Mouse (Mus musculus) liver, embryonic 16.5 days (tissue): ENCODE data around the gene Rgp1. TPM values are rescaled to one million over a fixed set of nuclear protein-coding genes. Genes with fewer than 3 reads are reported as not detected.
A peak's percentile ranks its signal among the peaks of the same experiment; 100 is the strongest.
"Not testable (repeated sequence)": the region's sequence is repeated elsewhere in the genome, so short reads cannot be mapped to it uniquely, and the experiment has no call there.

Source experiments
- ATAC-seq: fragments of 200-750 bp; cut with Nextera tagmentation; 2 replicates; pipeline ENCODE4 v1.8.0; 2017; ENCODE audit warnings: low read depth, mild to moderate bottlenecking, moderate number of reproducible peaks, moderate library complexity
- H3K27ac ChIP-seq: fragments of 300-500 bp; sonication (generic); 2 replicates; pipeline ENCODE4 v1.5.1; 2014; ENCODE audit warnings: mild to moderate bottlenecking, low read length
- H3K27me3 ChIP-seq: fragments of 300-500 bp; sonication (generic); 2 replicates; pipeline ENCODE4 v1.6.1; 2014; ENCODE audit warnings: low read depth, low read length, mixed read lengths; ENCODE audit not compliant: control insufficient read depth, insufficient read depth
- H3K36me3 ChIP-seq: fragments of 300-500 bp; sonication (generic); 2 replicates; pipeline ENCODE4 v1.6.1; 2014; ENCODE audit warnings: mild to moderate bottlenecking; ENCODE audit not compliant: control insufficient read depth, insufficient read depth
- H3K4me1 ChIP-seq: fragments of 300-500 bp; sonication (generic); 2 replicates; pipeline ENCODE4 v1.6.1; 2014; ENCODE audit warnings: low read depth, low read length, mixed read lengths; ENCODE audit not compliant: control insufficient read depth
- H3K4me2 ChIP-seq: fragments of 300-500 bp; sonication (generic); 2 replicates; pipeline ENCODE4 v1.6.1; 2014; ENCODE audit warnings: low read depth, low read length, mixed read lengths
- H3K4me3 ChIP-seq: fragments of 300-500 bp; sonication (generic); 2 replicates; pipeline ENCODE4 v1.5.1; 2014; ENCODE audit warnings: low read depth, mild to moderate bottlenecking, low read length
- H3K9ac ChIP-seq: fragments of 300-500 bp; sonication (generic); 2 replicates; pipeline ENCODE4 v1.6.1; 2014; ENCODE audit warnings: low read depth, low read length
- H3K9me3 ChIP-seq: fragments of 300-500 bp; sonication (generic); replicated peaks from 2 replicates; pipeline ENCODE4 v1.6.1; 2016; ENCODE audit warnings: low read length; ENCODE audit not compliant: control insufficient read depth
- WGBS: fragments of 180-500 bp; shearing (Covaris S2); extraction: QIAGEN DNeasy Blood & Tissue Kit; methylation state at CpG from one replicate; pipeline ENCODE4 v1.1.7; 2014; ENCODE audit not compliant: insufficient replicate concordance; 5-methylcytosine and 5-hydroxymethylcytosine counted together
- polyA plus RNA-seq: library from polyadenylated mRNA; unstranded; fragments of >200 nt; fragmentation: Nextera tagmentation; extraction: Ambion mirVana; gene quantifications from 2 replicates; pipeline ENCODE4 v1.2.1, GENCODE M21; 2015

The Rgp1 gene
- polyA plus RNA-seq, 1 experiment from 2014 or later = 15.6 TPM

DNA sequence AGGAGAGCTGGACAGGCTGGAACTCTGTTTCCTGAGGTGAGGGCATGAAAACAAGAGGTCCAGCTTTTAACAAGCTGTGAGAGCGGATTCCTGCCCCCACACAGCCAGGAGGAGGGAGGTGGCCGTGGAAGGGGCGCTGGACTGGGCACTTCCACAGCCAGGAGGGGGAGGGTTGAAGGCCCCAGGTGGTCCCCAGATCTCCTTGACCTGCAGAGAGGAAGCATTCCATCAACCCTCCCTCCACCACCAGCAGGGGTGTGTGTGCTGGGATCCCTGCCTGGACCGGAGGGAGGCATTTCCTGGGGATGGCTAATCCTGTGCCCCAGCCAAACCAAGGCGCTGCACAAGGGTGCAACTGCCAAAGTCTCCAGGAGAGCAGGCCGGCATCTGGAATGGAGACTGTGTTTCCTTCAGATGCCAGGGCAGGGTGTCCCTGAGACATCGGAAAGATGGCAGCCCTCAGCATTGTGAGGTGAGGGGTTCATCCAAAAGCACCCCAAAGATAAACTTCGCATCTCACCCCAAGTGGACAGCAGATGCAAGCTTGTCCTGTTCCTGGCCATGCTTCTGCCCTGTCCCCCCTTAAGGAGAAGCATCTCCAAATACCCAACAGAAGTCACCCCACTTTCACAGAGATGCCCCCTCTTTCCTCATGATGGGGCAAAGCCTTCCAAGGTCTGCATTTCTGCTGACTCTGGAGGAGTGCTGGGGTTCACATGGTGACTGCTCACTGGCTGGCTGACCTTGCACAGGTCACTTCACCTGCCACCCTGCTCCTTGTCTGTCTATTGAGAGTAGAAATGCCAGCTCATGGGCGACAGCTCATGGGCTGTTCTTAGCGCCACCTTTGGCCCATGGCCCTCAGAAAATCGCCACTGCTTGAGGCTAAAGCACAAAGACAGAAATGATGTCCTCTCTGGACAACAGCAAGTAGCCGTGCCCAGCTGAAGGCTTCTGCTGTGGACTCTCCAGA is 6.2 kb downstream of the Rgp1 start, which contains the start of gene Msmp:
Msmp (minus strand) TSS at position 51 of the 973 bp plus-strand sequence.
- Histone ChIP-seq H3K9me3 (no peaks in the 10 kb centered on the region), H3K4me3 (no peak within 1 kb of the TSS), H3K4me2 (no peak within 1 kb of the TSS), H3K4me1 (peaks cover 17% of the 10 kb centered on the region), H3K36me3 (peaks cover 33% of the 10 kb centered on the region), H3K9ac (no peak within 1 kb of the TSS), H3K27ac (no peak within 1 kb of the TSS), H3K27me3 (no peaks in the 10 kb centered on the region)
- 77% methylated on average over 12 of the region's 12 CpGs for WGBS
- ATAC-seq = no peak

DNA sequence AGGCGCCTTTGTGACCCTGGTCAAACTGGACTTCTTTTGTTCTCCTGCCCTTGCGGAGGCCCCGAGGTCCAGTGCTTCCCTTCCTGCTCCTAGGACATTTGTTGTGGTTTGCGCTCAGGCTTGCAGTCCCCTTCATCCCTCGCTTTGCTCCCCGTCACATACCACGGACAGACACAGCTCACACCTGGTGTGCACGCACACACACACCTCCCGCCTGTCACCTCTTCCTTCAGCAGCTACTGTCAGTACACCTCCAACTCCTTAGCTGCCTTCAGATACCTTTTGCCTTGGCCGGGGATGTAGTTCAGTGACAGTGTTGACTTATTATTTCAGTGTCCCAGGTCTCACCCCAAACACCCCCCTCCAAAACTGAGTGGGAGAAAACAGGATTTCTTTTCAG is 7.2 kb downstream of the Rgp1 start:
- Histone ChIP-seq H3K4me2 (no peak overlapping the region), H3K36me3 (peaks cover 32% of the 10 kb centered on the region), H3K27ac (no peak overlapping the region), H3K9ac (no peak overlapping the region), H3K9me3 (no peaks in the 10 kb centered on the region), H3K27me3 (no peaks in the 10 kb centered on the region), H3K4me3 (no peak overlapping the region), H3K4me1 (peaks cover 11% of the 10 kb centered on the region)
- ATAC-seq = no peak
- WGBS = 66% methylated on average over 10 of the region's 10 CpGs

DNA sequence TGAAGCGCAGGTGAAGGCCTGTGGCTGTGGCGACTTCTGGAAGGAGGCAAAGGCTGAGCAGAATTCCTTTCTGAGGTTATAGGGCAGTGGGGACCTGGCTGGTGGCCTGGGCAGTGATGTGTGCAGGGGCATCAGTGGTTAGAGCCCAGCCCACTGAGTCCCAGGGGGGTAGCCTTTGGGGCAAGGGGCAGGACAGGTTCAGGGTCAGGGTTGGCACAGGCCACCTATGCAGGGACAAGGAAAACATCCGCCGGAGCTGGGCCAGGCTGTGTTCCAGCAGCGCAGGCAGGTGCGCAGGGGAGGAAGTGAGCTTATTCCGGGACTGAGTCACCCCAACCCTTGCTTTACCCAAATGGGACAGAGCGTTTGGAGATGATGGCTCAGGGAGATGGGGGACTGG is 7.9 kb downstream of the Rgp1 start:
- Histone ChIP-seq H3K36me3 (peaks cover 24% of the 10 kb centered on the region), H3K4me2 (no peak overlapping the region), H3K27ac (no peak overlapping the region), H3K4me3 (no peak overlapping the region), H3K27me3 (no peaks in the 10 kb centered on the region), H3K9ac (no peak overlapping the region), H3K4me1 (peaks cover 11% of the 10 kb centered on the region), H3K9me3 (no peaks in the 10 kb centered on the region)
- 74% methylated on average over 8 of the region's 8 CpGs for WGBS
- no peak for ATAC-seq

DNA sequence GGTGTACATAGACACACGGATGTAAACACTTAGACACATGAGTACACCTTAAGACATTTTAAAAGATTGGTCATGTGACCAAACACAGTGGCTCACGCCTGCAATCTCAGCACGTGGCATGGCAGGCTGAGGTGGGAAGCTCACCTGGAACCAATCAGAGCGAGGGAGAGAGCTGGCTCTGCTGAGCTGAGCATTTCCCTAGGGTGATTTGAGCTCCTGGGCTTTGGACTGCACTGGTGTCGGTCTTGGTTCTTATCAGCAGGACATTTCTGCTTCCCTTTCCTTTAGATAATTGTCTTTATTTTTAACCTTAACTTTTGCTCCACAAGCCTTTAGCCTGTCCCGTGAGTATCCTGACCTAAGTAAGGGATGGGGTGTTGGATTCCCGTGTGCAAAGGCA is 9.2 kb downstream of the Rgp1 start:
- Histone ChIP-seq H3K27me3 (no peaks in the 10 kb centered on the region), H3K4me1 (peaks cover 11% of the 10 kb centered on the region), H3K9ac (no peak overlapping the region), H3K27ac (no peak overlapping the region), H3K4me2 (peak overlapping the region; percentile 21; the same call in 1 of the 2 replicates), H3K36me3 (peaks cover 13% of the 10 kb centered on the region), H3K4me3 (no peak overlapping the region), H3K9me3 (no peaks in the 10 kb centered on the region)
- WGBS = 18% methylated on average over 7 of the region's 7 CpGs
- peak; percentile 43; the same call in 1 of the 2 replicates for ATAC-seq

DNA sequence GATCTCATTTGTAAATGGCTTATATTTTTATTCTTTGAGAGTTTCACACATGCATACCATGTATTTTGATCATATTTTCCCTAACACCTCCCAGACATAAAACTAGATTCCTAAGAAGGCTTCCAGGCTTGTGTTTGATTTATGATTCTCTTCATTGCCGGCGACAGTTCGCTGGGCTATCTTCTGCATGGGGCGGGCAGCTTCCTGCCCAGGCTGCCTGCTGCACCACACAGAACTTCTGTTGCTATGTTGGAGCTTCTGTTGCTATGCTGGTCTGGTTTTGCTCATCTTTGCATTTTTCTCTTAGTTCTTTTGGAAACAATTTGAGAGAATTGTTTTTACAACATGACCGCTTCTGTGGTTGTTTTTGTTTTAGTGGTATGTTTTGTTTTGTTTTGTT is 13.0 kb downstream of the Rgp1 start:
- H3K4me3 ChIP-seq = no peak overlapping the region
- no peak overlapping the region for H3K9ac ChIP-seq
- no peak for ATAC-seq
- H3K36me3 ChIP-seq = no peaks in the 10 kb centered on the region
- WGBS = 29% methylated on average over 5 of the region's 5 CpGs
- H3K27me3 ChIP-seq = no peaks in the 10 kb centered on the region
- H3K9me3 ChIP-seq = no peaks in the 10 kb centered on the region
- no peak overlapping the region for H3K4me2 ChIP-seq
- no peak overlapping the region for H3K27ac ChIP-seq
- peaks cover 11% of the 10 kb centered on the region for H3K4me1 ChIP-seq

DNA sequence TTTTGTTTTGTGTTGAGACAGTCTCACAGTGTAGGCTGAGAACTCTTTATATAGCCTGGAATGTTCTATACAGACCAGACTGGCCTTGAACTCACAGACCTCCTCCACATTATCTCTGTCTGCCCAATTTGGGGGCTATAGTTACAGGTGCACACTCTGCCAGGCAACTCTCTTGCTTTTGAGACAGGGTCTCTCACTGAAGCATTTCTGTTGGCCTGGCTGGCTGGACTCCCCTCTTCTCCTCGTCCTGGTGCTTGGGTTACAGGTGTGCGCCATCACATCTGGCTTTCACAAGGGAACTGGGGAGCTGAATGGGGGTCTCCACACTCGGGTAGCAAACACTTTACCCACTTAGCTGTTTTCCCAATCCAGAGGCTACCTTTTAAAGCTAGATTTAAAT is 13.4 kb downstream of the Rgp1 start:
- no peak for ATAC-seq
- Histone ChIP-seq H3K9ac (no peak overlapping the region), H3K4me2 (no peak overlapping the region), H3K4me3 (no peak overlapping the region), H3K36me3 (no peaks in the 10 kb centered on the region), H3K27me3 (no peaks in the 10 kb centered on the region), H3K27ac (no peak overlapping the region), H3K9me3 (no peaks in the 10 kb centered on the region), H3K4me1 (peaks cover 11% of the 10 kb centered on the region)
- 61% methylated on average over 3 of the region's 3 CpGs for WGBS

DNA sequence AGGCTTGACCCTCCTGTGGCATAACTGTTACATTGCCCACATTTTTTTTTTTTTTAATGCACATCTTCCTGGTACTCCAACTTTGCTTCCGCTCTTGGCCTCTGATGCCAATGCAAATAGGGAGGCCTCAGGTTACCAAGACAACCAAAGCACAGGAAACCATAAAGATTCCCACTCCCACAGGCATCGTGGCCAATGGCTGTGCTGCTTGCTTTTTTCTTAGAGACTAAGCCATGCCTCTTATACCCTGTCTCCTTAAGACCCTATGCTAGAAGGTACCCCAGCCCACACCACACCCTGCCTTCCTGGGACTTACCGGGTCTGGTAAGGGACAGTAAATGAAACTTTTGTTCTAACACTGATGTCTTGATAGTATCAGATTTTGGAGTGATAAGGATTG is 14.9 kb downstream of the Rgp1 start:
- no peak overlapping the region for H3K4me3 ChIP-seq
- no peak for ATAC-seq
- no peak overlapping the region for H3K27ac ChIP-seq
- H3K27me3 ChIP-seq = no peaks in the 10 kb centered on the region
- WGBS = 57% methylated on average over 3 of the region's 3 CpGs
- peaks cover 14% of the 10 kb centered on the region for H3K4me1 ChIP-seq
- H3K4me2 ChIP-seq = no peak overlapping the region
- H3K9ac ChIP-seq = no peak overlapping the region
- H3K36me3 ChIP-seq = no peaks in the 10 kb centered on the region
- no peaks in the 10 kb centered on the region for H3K9me3 ChIP-seq

DNA sequence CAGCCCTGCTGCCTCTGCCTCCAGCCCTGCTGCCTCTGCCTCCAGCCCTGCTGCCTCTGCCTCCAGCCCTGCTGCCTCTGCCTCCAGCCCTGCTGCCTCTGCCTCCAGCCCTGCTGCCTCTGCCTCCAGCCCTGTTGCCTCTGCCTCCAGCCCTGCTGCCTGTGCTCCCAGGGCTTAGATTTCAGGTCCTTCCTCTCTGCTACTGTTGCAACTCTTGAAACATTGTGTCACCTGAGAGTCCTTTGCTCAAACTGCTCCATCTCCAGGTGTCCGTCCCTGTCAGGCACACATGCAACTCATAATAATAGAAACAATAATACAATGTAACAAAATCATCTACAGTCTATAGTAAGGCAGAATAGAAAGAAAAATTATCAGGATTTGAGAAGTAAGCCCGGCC is 18.1 kb downstream of the Rgp1 start:
- not testable (repeated sequence) for H3K4me3 ChIP-seq, H3K9ac ChIP-seq, H3K9me3 ChIP-seq, ATAC-seq, H3K27ac ChIP-seq, H3K27me3 ChIP-seq, H3K36me3 ChIP-seq, H3K4me2 ChIP-seq
- peaks cover 39% of the 10 kb centered on the region for H3K4me1 ChIP-seq
- 78% methylated on average over 2 of the region's 2 CpGs for WGBS

DNA sequence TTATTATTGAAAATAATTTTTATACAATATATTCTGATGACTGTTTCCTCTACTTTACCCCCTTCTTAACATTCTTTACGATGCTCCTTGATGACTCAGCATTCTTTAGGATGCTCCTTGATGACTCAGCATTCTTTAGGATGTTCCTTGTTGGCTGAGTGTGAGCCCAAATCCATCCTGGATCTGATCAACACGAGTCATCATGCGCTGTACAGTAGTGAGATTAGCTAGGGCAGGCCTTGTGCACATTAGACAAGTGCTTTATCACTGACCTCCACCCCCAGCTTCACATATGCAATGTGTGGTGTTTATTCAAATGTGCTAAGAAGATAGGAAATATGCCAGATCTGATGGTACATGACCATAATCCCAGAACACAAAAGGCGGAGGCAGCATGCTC is 19.7 kb downstream of the Rgp1 start:
- H3K4me1 ChIP-seq = peaks cover 39% of the 10 kb centered on the region
- peak; percentile 97 for ATAC-seq
- WGBS = 23% methylated on average over 4 of the region's 4 CpGs
- H3K9me3 ChIP-seq = no peaks in the 10 kb centered on the region
- no peak overlapping the region for H3K4me3 ChIP-seq
- H3K4me2 ChIP-seq = peak overlapping the region; percentile 49
- H3K27me3 ChIP-seq = no peaks in the 10 kb centered on the region
- H3K27ac ChIP-seq = peak overlapping the region; percentile 93
- H3K36me3 ChIP-seq = no peaks in the 10 kb centered on the region
- peak overlapping the region; percentile 46 for H3K9ac ChIP-seq
